Mouse (Mus musculus) left cerebral cortex, adult 9 months (tissue): ENCODE data around the gene Tmprss12.
"Not testable (repeated sequence)": the region's sequence is repeated elsewhere in the genome, so short reads cannot be mapped to it uniquely, and the experiment has no call there.

Experiments
- DNase-seq, 2 experiments: peaks; one replicate each; pipeline ENCODE4 v3.0.0; 2022; ENCODE audit warnings: low spot score in 2 of 2

Gene Tmprss12

GRCm38 (mm10) chr15:100280626-100281025 lies at the start of gene Tmprss12:
TSS of gene Tmprss12 (plus strand) at chr15:100280837.
- DNase-seq = no peak

DNA sequence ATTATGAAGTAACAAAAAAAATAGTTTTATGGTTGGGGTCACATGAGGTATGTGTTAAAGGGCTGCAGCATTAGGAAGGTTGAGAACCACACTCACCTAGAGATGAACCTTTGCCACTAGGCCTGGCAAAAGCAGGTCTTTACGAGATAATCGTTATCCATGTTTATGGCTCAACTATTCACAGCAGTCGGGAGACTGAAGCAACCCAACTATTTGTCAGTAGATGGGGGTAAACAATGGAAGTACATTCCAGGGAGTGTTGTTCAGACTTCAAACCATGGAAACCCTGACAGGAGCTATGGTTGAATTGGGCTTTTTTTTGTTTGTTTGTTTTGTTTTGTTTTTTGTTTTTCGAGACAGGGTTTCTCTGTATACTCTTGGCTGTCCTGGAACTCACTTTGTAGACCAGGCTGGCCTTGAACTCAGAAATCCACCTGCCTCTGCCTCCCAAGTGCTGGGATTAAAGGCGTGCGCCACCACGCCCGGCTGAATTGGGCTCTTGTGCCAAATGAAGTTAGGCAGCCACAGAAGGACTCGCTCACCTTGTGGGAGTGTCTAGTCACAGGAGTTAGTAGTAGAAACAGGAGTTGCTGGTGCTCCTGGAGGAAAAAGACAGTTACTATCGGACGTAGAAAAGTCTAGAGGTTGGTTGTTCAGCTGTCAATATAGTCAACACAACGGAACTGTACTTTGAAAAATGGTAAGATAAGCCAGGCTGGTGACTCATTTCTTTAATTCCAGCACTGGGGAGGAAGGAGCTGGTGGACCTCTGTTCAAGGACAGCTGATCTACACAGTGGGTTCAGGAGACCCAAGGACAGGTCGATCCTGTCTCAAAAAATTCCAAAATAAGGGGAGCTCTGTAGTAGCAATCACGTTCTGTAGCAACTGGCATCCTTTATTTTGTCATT lies 48.8 kb upstream of the Tmprss12 start:
- no peak for DNase-seq

DNA sequence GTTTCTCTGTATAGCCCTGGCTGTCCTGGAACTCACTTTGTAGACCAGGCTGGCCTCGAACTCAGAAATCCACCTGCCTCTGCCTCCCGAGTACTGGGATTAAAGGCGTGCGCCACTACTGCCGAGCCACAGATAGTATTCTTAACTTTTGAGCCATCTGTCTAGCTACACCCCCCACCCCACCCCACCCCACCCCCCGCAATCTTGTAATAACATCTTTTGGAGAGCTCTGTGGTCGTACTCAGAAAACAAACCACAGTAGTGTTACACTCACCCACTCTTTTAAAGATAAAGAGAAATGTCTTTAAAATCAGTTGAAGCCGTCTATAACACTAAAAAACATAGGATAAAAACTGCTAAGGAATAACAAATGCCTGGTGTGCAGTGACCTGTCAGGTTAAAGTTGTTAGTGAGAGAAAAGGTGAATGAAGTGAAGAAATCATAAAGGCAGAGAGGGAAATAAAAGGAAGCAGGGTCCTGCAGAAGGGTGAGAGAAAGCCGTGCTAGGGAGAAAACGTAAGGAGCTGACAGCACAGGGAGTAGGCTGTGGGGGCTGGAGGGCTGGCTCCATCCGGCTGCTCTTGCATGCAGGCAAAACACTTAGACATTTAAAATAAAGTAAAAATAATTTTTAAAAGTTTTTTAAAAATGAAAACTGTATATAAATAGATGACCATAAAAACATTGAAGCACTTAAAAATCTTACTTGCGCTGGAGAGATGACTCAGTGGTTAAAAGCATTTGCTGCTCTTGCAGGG lies 45.2 kb upstream of the Tmprss12 start:
- peak in 1 of 2 experiments; percentile 43 for DNase-seq

GRCm38 (mm10) chr15:100236952-100237351 lies 43.7 kb upstream of the Tmprss12 start:
- no peak for DNase-seq

DNA sequence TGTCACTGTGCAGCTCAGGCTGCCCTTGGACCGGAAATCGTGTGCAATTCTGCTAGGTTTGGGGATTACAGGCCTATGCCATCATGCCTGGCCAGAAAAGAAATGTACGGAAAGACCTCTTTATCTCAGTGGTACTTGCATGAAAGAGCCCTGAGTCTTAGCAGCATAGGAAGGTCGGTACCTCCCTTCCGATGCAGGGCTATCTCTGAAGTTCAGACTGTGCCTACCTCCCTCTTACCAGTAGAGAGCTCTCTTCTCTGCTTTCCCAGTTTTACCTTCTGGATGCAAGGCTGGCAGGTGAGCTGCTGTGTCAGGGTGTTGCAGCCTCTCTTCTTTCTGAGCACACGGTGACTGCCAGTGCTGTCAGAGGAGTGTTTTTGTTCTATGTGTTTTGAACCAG lies 38.9 kb upstream of the Tmprss12 start:
- DNase-seq = no peak

- DNase-seq = no peak
These were observed 34.7 kb upstream of the Tmprss12 start for GRCm38 (mm10) chr15:100245951-100246350.

GRCm38 (mm10) chr15:100247296-100247695 lies 33.3 kb upstream of the Tmprss12 start:
- DNase-seq = no peak

DNA sequence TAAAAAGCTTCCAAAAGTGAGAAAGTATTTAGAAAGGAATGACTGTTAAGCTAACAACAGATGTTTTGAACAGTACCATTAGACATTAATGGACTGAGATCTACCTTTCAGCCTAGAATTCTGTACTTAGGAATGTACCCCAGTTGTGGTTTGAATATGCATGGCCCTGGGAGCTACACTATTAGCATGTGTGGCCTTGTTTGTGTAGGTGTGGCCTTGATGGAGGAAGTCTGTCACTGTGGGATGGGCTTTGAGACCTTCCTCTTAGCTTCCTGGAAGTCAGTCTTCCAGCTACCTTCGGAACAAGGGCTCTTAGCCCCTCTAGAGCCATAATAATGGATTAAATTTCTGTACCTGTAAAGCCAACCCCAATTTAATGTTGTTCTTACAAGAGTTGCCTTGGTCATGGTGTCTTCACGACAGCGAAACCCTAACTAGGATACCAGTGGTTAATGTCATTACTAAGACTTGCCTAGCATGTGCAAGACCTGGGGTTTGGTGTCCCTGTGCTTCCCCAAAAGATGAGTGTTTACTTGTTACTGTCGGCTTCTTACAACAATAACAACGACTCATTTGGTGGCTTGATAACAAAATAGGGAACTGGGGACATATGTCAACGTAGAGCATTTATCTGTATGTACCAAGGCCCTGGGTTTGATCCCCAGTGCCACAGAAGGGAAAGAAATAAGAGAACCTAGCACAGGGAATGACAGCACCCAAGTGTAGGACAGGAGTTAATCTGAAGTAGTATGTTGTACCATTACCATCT lies 31.8 kb upstream of the Tmprss12 start:
- no peak for DNase-seq

- peak; percentile 43 to 54 for DNase-seq
These were observed 29.4 kb upstream of the Tmprss12 start for GRCm38 (mm10) chr15:100251153-100251780.

DNA sequence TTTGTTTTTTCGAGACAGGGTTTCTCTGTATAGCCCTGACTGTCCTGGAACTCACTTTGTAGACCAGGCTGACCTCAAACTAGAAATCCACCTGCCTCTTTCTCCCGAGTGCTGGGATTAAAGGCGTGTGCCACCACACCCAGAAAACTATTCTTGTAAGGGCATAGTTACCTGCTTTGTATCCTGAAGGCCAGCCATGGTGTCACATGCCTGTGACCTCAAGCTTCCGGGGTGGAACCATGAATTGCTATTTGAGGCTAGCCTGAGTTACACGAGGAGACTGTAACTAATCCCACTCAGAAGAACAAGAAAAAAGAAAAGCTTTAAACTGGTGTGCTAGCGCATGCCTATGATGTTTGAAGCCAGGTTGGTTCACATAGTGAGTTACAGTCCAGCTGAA lies 24.3 kb upstream of the Tmprss12 start:
- DNase-seq = no peak

- no peak for DNase-seq
These were observed 23.3 kb upstream of the Tmprss12 start for GRCm38 (mm10) chr15:100257305-100257704.

DNA sequence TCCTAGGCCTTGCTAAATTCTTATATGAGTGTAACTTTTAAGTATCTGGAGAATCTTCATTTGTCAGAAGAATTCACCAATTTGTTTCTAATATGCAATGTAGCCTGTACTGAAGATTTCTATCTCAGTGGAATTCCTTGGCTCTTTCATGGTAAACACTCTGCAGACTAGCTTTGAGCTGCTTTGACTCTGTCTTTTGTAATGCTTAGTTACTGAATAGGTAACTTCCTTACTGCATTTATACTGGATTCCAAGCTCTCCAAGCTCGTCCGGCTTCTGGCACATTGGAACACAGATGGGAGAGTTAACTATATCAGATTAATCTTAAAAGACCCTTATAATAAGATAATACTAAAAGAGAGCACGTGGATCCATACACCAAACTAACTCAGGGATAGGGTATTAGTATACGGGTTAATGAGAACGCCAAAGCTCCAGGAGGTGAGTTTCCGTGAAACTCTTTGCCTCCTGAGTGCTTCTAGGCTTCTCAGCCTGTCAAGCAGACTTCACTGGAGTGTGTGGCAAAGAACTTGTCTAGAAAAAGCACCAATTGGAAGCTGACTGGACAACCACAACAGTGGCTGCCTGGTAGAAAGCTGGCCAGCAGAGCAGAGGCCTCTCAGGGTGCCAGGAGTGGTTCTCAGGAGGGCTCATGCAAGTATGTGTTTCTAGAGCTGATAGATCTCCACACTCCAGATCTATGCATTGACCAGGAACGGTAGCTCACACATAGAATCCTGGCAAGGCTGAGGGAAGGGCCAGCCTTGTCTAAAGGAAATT lies 21.8 kb upstream of the Tmprss12 start:
- DNase-seq = no peak

GRCm38 (mm10) chr15:100260351-100260750 lies 20.3 kb upstream of the Tmprss12 start:
- not testable (repeated sequence) for DNase-seq

DNA sequence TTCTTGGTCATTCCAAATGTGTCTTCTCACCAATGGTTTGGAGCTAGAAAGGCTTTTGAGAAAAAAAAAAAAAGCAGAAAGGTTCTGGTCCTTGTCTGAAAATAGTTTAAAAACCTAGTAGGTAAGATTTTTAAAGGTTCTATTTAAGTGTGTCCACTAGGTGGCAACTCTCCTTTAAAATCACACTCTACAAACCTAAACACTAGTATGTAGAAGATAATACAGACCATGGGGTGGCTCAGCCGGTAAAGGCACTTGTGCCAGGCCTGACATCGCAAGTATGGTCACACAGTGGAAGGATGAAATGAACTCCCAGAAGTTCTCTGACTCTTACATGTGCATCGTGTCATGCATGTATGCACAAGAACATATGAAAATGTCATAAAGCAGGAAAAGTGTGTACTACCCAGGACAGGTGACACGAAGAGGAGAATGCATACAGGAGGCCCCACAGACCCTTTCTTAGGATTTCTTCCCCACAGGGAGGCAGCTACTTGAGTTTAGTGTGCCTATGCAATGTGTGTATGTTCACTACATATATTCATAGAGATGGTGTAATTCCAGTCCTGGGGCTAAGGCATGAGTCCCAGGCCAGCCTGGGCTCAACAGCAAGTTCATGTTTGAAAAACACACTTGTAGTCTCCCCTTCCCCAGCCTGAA lies 17.3 kb upstream of the Tmprss12 start:
- DNase-seq = peak in 1 of 2 experiments; percentile 11

DNA sequence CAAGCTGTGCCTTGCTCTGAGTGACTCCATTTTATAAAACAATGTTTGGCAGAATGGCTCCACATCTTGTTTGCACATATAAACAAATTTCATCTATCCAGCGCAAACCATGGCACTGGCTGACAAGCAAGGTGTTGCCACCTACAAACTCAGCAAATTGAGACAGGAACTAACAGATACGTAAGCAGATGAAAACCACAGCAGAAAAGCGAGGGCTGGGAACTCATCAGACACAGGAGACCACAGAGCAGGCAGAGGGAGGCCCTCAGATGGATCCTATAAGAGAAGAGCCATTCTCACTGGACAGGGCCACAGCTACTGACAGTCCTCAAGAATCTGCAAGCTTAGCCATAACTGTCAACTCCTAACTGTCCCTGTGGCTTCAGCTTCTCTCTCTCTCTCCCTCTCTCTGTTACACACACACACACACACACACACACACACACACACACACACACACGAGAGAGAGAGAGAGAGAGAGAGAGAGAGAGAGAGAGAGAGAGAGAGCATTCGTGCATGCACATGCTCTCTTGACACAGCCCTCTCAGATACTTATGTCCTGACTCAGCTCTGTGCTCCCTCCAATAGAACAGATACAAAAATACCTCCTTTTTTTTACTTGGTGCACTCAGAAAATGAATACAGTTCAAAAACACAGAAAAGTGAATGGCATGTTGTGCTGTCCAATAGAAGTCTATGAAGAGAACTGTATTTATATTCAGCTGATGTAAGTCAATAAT lies 14.9 kb upstream of the Tmprss12 start:
- DNase-seq = no peak

GRCm38 (mm10) chr15:100268916-100269315 lies 11.7 kb upstream of the Tmprss12 start:
- no peak for DNase-seq

DNA sequence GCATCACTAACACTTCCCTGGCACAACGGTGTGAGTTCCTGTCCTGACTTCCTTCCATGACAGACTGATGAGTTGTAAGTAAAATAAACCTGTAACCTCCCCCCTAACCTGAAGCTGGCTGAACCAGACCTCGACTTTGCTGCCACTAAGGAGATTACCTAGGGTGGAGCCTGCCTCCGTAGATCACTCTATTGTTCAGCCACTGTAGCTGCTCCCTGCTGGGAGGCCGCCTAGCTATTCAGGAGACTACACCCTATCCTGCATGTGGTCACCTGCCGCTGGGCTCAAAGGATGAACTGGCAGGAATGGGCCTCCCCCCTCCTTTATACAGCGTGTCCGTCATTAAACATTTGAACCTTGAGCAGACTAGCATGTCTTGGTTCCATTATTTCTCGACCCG lies 10.9 kb upstream of the Tmprss12 start:
- no peak for DNase-seq

GRCm38 (mm10) chr15:100270609-100271008 lies 10.0 kb upstream of the Tmprss12 start:
- not testable (repeated sequence) for DNase-seq

GRCm38 (mm10) chr15:100271411-100271810 lies 9.2 kb upstream of the Tmprss12 start:
- no peak for DNase-seq
